Comparison of ENCODE assay signal across 27 mouse cellular contexts in genomic region chr13:70910934-70911333, GRCm38 (mm10).
DNase-seq lines count a peak whose midpoint lies in the region; ATAC-seq lines count a peak whose summit lies in the region.
"Had no signal": no experiment of that assay in that cellular context is flagged by ENCODE, and none has a peak within 500 bp of the region (broad histone marks: within the 10 kb centered on the region; RNA-seq: fewer than 3 reads in every experiment).

No protein-coding gene starts in this region.

- ATAC-seq in cerebellum, adult (ENCODE audit: insufficient number of reproducible peaks, low FRiP score, low TSS enrichment) = peak; percentile 41; the same call in 1 of the 2 replicates
- ATAC-seq in forebrain, embryonic 11.5 days (replicated peaks; ENCODE audit: low FRiP score) = peak; percentile 60; the same call in 1 of the 2 replicates
- ATAC-seq in forebrain, embryonic 14.5 days = peak; percentile 95
- ATAC-seq: hindbrain, embryonic 16.5 days; intestine, embryonic 16.5 days; liver, embryonic 12.5 days; liver, postnatal 0 days; midbrain, embryonic 16.5 days had no signal

- H3K27me3 ChIP-seq in forebrain, embryonic 11.5 days (ENCODE audit: control insufficient read depth, insufficient read depth, low read length) = no peaks in the 10 kb centered on the region
- no peaks in the 10 kb centered on the region for H3K27me3 ChIP-seq in forebrain, embryonic 10.5 days (ENCODE audit: poor library complexity, severe bottlenecking)
- no peaks in the 10 kb centered on the region for H3K27me3 ChIP-seq in forebrain, embryonic 14.5 days (replicated peaks; ENCODE audit: control insufficient read depth, insufficient read depth, low read length)
- H3K27me3 ChIP-seq: CH12.LX; heart, embryonic 13.5 days; limb, embryonic 13.5 days; liver, embryonic 12.5 days had no signal

- H3K9ac ChIP-seq in forebrain, embryonic 11.5 days (ENCODE audit: low read length) = no peak overlapping the region
- H3K9ac ChIP-seq in forebrain, embryonic 14.5 days (ENCODE audit: low read length) = no peak overlapping the region
- H3K9ac ChIP-seq: heart, embryonic 13.5 days; limb, embryonic 13.5 days; liver, embryonic 12.5 days; liver, postnatal 0 days had no signal

- no peaks in the 10 kb centered on the region for H3K9me3 ChIP-seq in forebrain, embryonic 11.5 days (ENCODE audit: control insufficient read depth, low read length)
- no peaks in the 10 kb centered on the region for H3K9me3 ChIP-seq in forebrain, embryonic 10.5 days
- no peaks in the 10 kb centered on the region for H3K9me3 ChIP-seq in forebrain, embryonic 14.5 days (replicated peaks; ENCODE audit: control insufficient read depth, low read length)
- H3K9me3 ChIP-seq: heart, embryonic 13.5 days; hindbrain, embryonic 10.5 days; limb, embryonic 13.5 days; liver, embryonic 12.5 days had no signal

- H3K4me1 ChIP-seq in forebrain, embryonic 11.5 days (replicated peaks; ENCODE audit: control insufficient read depth, insufficient read depth, low read length) = no peaks in the 10 kb centered on the region
- peaks cover 14% of the 10 kb centered on the region for H3K4me1 ChIP-seq in forebrain, embryonic 10.5 days
- no peaks in the 10 kb centered on the region for H3K4me1 ChIP-seq in forebrain, embryonic 14.5 days (ENCODE audit: control insufficient read depth, insufficient read depth, low read length)
- H3K4me1 ChIP-seq: heart, embryonic 13.5 days; hindbrain, embryonic 10.5 days; liver, embryonic 12.5 days had no signal

- H3K27ac ChIP-seq in forebrain, embryonic 11.5 days (ENCODE audit: low read depth, low read length) = no peak overlapping the region
- H3K27ac ChIP-seq in forebrain, embryonic 10.5 days = no peak overlapping the region
- no peak overlapping the region for H3K27ac ChIP-seq in forebrain, embryonic 14.5 days (ENCODE audit: low read depth, low read length)
- H3K27ac ChIP-seq: heart, embryonic 13.5 days; hindbrain, embryonic 10.5 days; kidney, postnatal 0 days; limb, embryonic 13.5 days; liver, embryonic 12.5 days had no signal

- no peak for DNase-seq in cerebellum, postnatal 4 days (ENCODE audit: low spot score in 2 of 2)
- no peak for DNase-seq in forebrain, embryonic 11.5 days (ENCODE audit: low spot score)
- no peak for DNase-seq in forebrain, embryonic 10.5 days (ENCODE audit: extremely low spot score, low spot score)
- peak; percentile 77 for DNase-seq in forebrain, embryonic 14.5 days (ENCODE audit: low spot score)
- peak; percentile 19 for DNase-seq in retina, postnatal 7 days (ENCODE audit: low read depth, low spot score)
- DNase-seq in testis, postnatal 14 days (ENCODE audit: low spot score) = no peak
- no peak for DNase-seq in liver
- DNase-seq: adrenal gland, postnatal 10 days; heart, postnatal 14 days; kidney, adult 8-10 months; kidney, postnatal 4 days; liver, postnatal 0 days; lung, postnatal 36 days; right cerebral cortex, postnatal 14 days; thymus, adult 18-20 months; thymus, postnatal 25 days had no signal

- H3K36me3 ChIP-seq in forebrain, embryonic 11.5 days (ENCODE audit: control insufficient read depth, insufficient read depth, low read length) = no peaks in the 10 kb centered on the region
- H3K36me3 ChIP-seq in forebrain, embryonic 10.5 days (replicated peaks) = no peaks in the 10 kb centered on the region
- H3K36me3 ChIP-seq in forebrain, embryonic 14.5 days (ENCODE audit: control insufficient read depth, insufficient read depth, low read length) = no peaks in the 10 kb centered on the region
- H3K36me3 ChIP-seq: heart, embryonic 13.5 days; hindbrain, embryonic 10.5 days; limb, embryonic 13.5 days; liver, embryonic 12.5 days had no signal

- no peak overlapping the region for H3K4me2 ChIP-seq in forebrain, embryonic 11.5 days (ENCODE audit: low read depth, low read length, severe bottlenecking)
- no peak overlapping the region for H3K4me2 ChIP-seq in forebrain, embryonic 14.5 days (ENCODE audit: low read length)
- H3K4me2 ChIP-seq: heart, embryonic 13.5 days; limb, embryonic 13.5 days; liver, embryonic 12.5 days; midbrain, embryonic 11.5 days had no signal

- H3K4me3 ChIP-seq in forebrain, embryonic 11.5 days (ENCODE audit: low read depth, low read length) = no peak overlapping the region
- no peak overlapping the region for H3K4me3 ChIP-seq in forebrain, embryonic 10.5 days
- H3K4me3 ChIP-seq in forebrain, embryonic 14.5 days (ENCODE audit: low read depth, low read length) = no peak overlapping the region
- H3K4me3 ChIP-seq: heart, embryonic 13.5 days; hindbrain, embryonic 10.5 days; limb, embryonic 13.5 days; liver, embryonic 12.5 days had no signal

Comparison
In these comparisons a context has a peak if more than half of its experiments do, and no peak if none do; other contexts are left out.
1. DNase-seq: peak in forebrain, embryonic 14.5 days (single experiment) and retina, postnatal 7 days (single experiment); none in cerebellum, postnatal 4 days (0 of 2), forebrain, embryonic 11.5 days (single experiment), forebrain, embryonic 10.5 days (single experiment), testis, postnatal 14 days (single experiment) and liver (single experiment).
2. ATAC-seq: peak in every context shown above with its lines; median percentile 95 in forebrain, embryonic 14.5 days; 60 in forebrain, embryonic 11.5 days; 41 in cerebellum, adult.